ENCODE assay signal across 8 mouse cellular contexts in genomic region chr8:127065113-127065473, GRCm38 (mm10). TPM values are rescaled to one million over a fixed set of nuclear protein-coding genes. Genes with fewer than 3 reads are reported as not detected.
DNase-seq lines count a peak whose midpoint lies in the region; TF ChIP-seq lines count a peak whose summit lies in the region.

No protein-coding gene starts in this region.

- TF ChIP-seq CTCF in gastrocnemius, adult 2 months (IDR thresholded peaks at IDR 0.05): no peak
- TF ChIP-seq CTCF in E14TG2a.4 (conservative IDR thresholded peaks at IDR 0.05; ENCODE audit: low read length): no peak

- H3K9me3 ChIP-seq in E14TG2a.4 (ENCODE audit: low read length): no peaks in the 10 kb centered on the region
- H3K9me3 ChIP-seq in hindbrain, embryonic 10.5 days: no peaks in the 10 kb centered on the region
- no peaks in the 10 kb centered on the region for H3K9me3 ChIP-seq in midbrain, embryonic 10.5 days (replicated peaks)

- peak overlapping the region; percentile 95 for H3K27ac ChIP-seq in gastrocnemius, adult 2 months
- H3K27ac ChIP-seq in hindbrain, embryonic 10.5 days: peak overlapping the region; percentile 99
- H3K27ac ChIP-seq in midbrain, embryonic 10.5 days (replicated peaks): peak overlapping the region; percentile 99

- H3K4me1 ChIP-seq in E14TG2a.4 (replicated peaks; ENCODE audit: low read depth, low read length): peaks cover 18% of the 10 kb centered on the region
- H3K4me1 ChIP-seq in hindbrain, embryonic 10.5 days (replicated peaks): peaks cover 55% of the 10 kb centered on the region
- H3K4me1 ChIP-seq in midbrain, embryonic 10.5 days: peaks cover 48% of the 10 kb centered on the region

- H3K36me3 ChIP-seq in E14TG2a.4 (ENCODE audit: insufficient read depth, low read length): no peaks in the 10 kb centered on the region
- no peaks in the 10 kb centered on the region for H3K36me3 ChIP-seq in hindbrain, embryonic 10.5 days
- H3K36me3 ChIP-seq in midbrain, embryonic 10.5 days: no peaks in the 10 kb centered on the region

- 2% methylated on average over 10 of the region's 10 CpGs for WGBS in hindbrain, embryonic 10.5 days
- WGBS in midbrain, embryonic 10.5 days: 2% methylated on average over 10 of the region's 10 CpGs

- intact Hi-C loops in gastrocnemius, adult 2 months (cut with DNase I): no loop called here

- peaks cover 15% of the 10 kb centered on the region for H3K27me3 ChIP-seq in E14TG2a.4 (ENCODE audit: insufficient read depth, low read length)
- H3K27me3 ChIP-seq in hindbrain, embryonic 10.5 days (ENCODE audit: insufficient read depth, poor library complexity, severe bottlenecking): no peaks in the 10 kb centered on the region
- no peaks in the 10 kb centered on the region for H3K27me3 ChIP-seq in midbrain, embryonic 10.5 days (ENCODE audit: low read depth, poor library complexity, severe bottlenecking)

- DNase-seq in gastrocnemius, adult 2 months: no peak
- no peak for DNase-seq in gastrocnemius, adult 8-10 months (ENCODE audit: low spot score in 2 of 2)
- no peak for DNase-seq in hindbrain, embryonic 10.5 days (ENCODE audit: low spot score)
- no peak for DNase-seq in midbrain, embryonic 10.5 days (ENCODE audit: low spot score)
- DNase-seq in layer of hippocampus, postnatal 10 days (ENCODE audit: low spot score in 2 of 2): no peak
- no peak for DNase-seq in adrenal gland, postnatal 36 days
- DNase-seq in urinary bladder, postnatal 36 days (ENCODE audit: low spot score in 2 of 2): no peak

- peak overlapping the region; percentile 96 for H3K4me3 ChIP-seq in gastrocnemius, adult 2 months
- H3K4me3 ChIP-seq in E14TG2a.4 (replicated peaks; ENCODE audit: low read length): peak overlapping the region; percentile 93
- peak overlapping the region; percentile 85 for H3K4me3 ChIP-seq in hindbrain, embryonic 10.5 days
- peak overlapping the region; percentile 96 for H3K4me3 ChIP-seq in midbrain, embryonic 10.5 days

RNA-seq across cellular contexts. Expression of gene Pard3, which starts 1.4 kb away (rescaled TPM):
- total RNA-seq in gastrocnemius, adult 2 months (2021): 10 to 100 TPM; 29.8 to 30.2 TPM
- 10 to 100 TPM; 27.5 to 30.3 (median 30.2) TPM for total RNA-seq in gastrocnemius, adult 8-10 months (2022)
- 24.2 and 28.1 TPM in 2 replicates for polyA plus RNA-seq in hindbrain, embryonic 10.5 days (2016; fragmentation: Nextera tagmentation; extraction: Ambion mirVana)
- polyA plus RNA-seq in midbrain, embryonic 10.5 days (2016; fragmentation: Nextera tagmentation; extraction: Ambion mirVana): 25.1 and 26.1 TPM in 2 replicates
- 10 to 100 TPM; 26.2 to 27.8 TPM for total RNA-seq in layer of hippocampus, postnatal 10 days (2021)
- total RNA-seq in adrenal gland, postnatal 36 days (2021): 10 to 100 TPM; 40.4 to 41.3 TPM
